Mouse (Mus musculus): ENCODE data around the gene Tfdp1.

Gene Tfdp1

GRCm38 (mm10) chr8:13415879-13416278 is 77.3 kb downstream of the Tfdp1 start:
- in situ Hi-C loops (cut with MboI; ENCODE audit: low sequenced_read_pairs), result no loop called here

DNA sequence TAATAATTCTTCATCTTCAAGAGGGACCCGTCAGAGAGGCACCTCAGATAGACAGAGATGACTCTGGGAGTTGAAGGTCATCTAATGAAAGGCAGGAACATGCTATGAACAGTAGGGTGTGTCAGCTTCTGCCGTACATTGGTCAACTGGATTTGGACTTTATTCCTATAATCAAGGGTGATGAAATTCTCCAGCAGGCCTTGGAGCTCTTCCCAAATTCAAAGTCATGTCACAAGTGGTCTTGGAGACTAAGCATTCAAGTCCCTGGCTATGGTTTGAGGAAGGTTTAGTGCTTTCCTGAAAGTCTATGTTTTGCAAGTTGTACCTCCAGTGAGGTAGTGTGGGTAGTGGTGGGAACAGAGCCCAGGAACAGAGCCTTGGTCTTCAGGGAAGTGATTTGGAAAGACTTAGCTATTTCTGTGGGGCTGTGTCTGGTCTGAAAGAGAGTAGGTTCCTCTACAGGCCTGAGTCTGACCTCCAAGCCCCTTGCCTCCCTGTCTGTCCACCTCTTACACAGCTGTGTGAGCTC is 80.6 kb downstream of the Tfdp1 start:
- in situ Hi-C loops (cut with MboI; ENCODE audit: low sequenced_read_pairs), result no loop called here

GRCm38 (mm10) chr8:13420970-13421369 is 82.4 kb downstream of the Tfdp1 start:
- in situ Hi-C loops (cut with MboI; ENCODE audit: low sequenced_read_pairs), result no loop called here

DNA sequence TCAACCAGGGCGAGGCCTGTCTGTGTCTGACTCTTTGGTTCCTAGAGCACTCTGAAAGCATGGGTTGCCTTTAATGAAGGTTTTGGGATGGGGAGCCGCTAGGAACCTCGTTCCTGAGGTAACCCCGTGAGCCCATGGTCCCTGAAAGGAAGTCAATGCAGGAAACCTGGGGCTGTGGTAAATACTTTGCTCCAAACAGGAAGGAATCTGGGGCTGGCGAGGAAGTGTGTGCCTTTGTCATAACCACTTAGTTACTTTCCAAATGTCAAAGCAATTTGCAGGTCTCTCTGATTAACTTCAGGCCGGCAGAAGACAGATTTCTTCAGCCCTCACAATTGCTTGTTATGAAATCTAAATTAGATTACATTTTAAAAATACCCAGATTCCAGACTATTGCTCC is 88.8 kb downstream of the Tfdp1 start:
- in situ Hi-C loops (cut with MboI; ENCODE audit: low sequenced_read_pairs), result no loop called here

All from CH12F3 (cell line).